Mouse (Mus musculus) heart, postnatal 0 days (tissue): ENCODE data around the gene Spaca7. TPM values are rescaled to one million over a fixed set of nuclear protein-coding genes. Genes with fewer than 3 reads are reported as not detected.
A peak's percentile ranks its signal among the peaks of the same experiment; 100 is the strongest.

ENCODE experiments used
- ATAC-seq: fragments of 200-750 bp; cut with Nextera tagmentation; 2 replicates; pipeline ENCODE4 v1.8.0; 2017; ENCODE audit warnings: low read depth, moderate number of reproducible peaks, moderate library complexity; ENCODE audit not compliant: insufficient read depth
- DNase-seq: peaks from one replicate; pipeline ENCODE4 v3.0.0-alpha.2; 2016; ENCODE audit warnings: low spot score
- H3K27ac ChIP-seq: fragments of 300-500 bp; sonication (generic); 2 replicates; pipeline ENCODE4 v1.5.1; 2014; ENCODE audit warnings: low read depth, mild to moderate bottlenecking
- H3K27me3 ChIP-seq: fragments of 300-500 bp; sonication (generic); 2 replicates; pipeline ENCODE4 v1.6.1; 2014; ENCODE audit warnings: low read length, mixed read lengths; ENCODE audit not compliant: control insufficient read depth, insufficient read depth
- H3K36me3 ChIP-seq: fragments of 300-500 bp; sonication (generic); replicated peaks from 2 replicates; pipeline ENCODE4 v1.6.1; 2014; ENCODE audit warnings: low read length, mixed read lengths; ENCODE audit not compliant: control insufficient read depth, insufficient read depth
- H3K4me1 ChIP-seq: fragments of 300-500 bp; sonication (generic); 2 replicates; pipeline ENCODE4 v1.6.1; 2014; ENCODE audit warnings: antibody characterized with exemption; ENCODE audit not compliant: control insufficient read depth, insufficient read depth
- H3K4me2 ChIP-seq: fragments of 300-500 bp; sonication (generic); 2 replicates; pipeline ENCODE4 v1.6.1; 2014; ENCODE audit warnings: low read depth, mild to moderate bottlenecking, low read length, moderate library complexity
- H3K4me3 ChIP-seq: fragments of 300-500 bp; sonication (generic); 2 replicates; pipeline ENCODE4 v1.5.1; 2014; ENCODE audit warnings: low read depth, low read length
- H3K9ac ChIP-seq: fragments of 300-500 bp; sonication (generic); replicated peaks from 2 replicates; pipeline ENCODE4 v1.6.1; 2014; ENCODE audit warnings: low read depth, low read length, mixed read lengths
- H3K9me3 ChIP-seq: fragments of 300-500 bp; sonication (generic); replicated peaks from 2 replicates; pipeline ENCODE4 v1.6.1; 2016; ENCODE audit warnings: low read length; ENCODE audit not compliant: control insufficient read depth
- CTCF ChIP-seq: IDR thresholded peaks from 2 replicates; pipeline ENCODE4 v1.5.1; 2016; ENCODE audit warnings: antibody characterized with exemption, control low read depth, low read depth
- EP300 ChIP-seq: IDR thresholded peaks from 2 replicates; pipeline ENCODE4 v1.6.1; 2016; ENCODE audit warnings: antibody characterized with exemption, low read depth
- WGBS: fragments of 180-500 bp; shearing (Covaris S2); extraction: QIAGEN DNeasy Blood & Tissue Kit; methylation state at CpG from one replicate; pipeline ENCODE4 v1.1.7; 2014; 5-methylcytosine and 5-hydroxymethylcytosine counted together
- polyA plus RNA-seq: library from polyadenylated mRNA; unstranded; fragments of >200 nt; fragmentation: Nextera tagmentation; extraction: Ambion mirVana; gene quantifications from 2 replicates; pipeline ENCODE4 v1.2.1, GENCODE M21; 2015
- total RNA-seq: library from RNA; depleted of rRNA; stranded (reverse); fragments of >200 nt; gene quantifications from 2 replicates; pipeline ENCODE4 v1.2.3, GENCODE M21; 2014; ENCODE audit warnings: low replicate concordance

Spaca7 gene
- total and polyA plus RNA-seq, 2 experiments from 2014 or later: not detected

DNA sequence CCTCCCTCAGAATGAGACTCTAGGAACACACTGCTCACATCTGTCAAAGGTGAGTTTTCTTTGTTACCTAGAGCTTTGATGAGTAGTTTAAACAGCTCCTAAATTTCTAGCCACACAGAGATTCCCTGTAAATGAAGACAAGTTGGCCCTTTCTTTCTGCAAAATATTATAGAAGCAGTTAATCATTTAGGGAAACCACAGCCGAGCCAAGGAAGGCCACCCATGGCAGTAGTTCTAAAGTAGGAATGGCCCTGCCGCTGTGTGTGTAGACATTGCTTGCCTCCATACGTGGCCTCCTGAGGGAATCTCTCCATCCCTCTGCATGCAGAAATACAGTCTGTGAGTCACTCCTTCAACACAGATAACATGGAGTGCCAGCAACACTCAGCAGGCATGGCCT is 14.0 kb upstream of the Spaca7 start:
- Histone ChIP-seq H3K4me2 (no peak overlapping the region), H3K36me3 (no peaks in the 10 kb centered on the region), H3K4me1 (no peaks in the 10 kb centered on the region), H3K27ac (no peak overlapping the region), H3K9me3 (no peaks in the 10 kb centered on the region), H3K27me3 (peaks cover 49% of the 10 kb centered on the region), H3K4me3 (no peak overlapping the region), H3K9ac (no peak overlapping the region)
- ATAC-seq: no peak
- TF ChIP-seq EP300: no peak
- TF ChIP-seq CTCF: no peak
- no peak for DNase-seq
- WGBS: 70% methylated on average over 3 of the region's 3 CpGs

- no peak overlapping the region for H3K27ac ChIP-seq
- ATAC-seq: no peak
- no peak overlapping the region for H3K9ac ChIP-seq
- H3K9me3 ChIP-seq: no peaks in the 10 kb centered on the region
- peak; percentile 37 for DNase-seq
- WGBS: 19% methylated on average over 11 of the region's 11 CpGs
- peaks cover 49% of the 10 kb centered on the region for H3K27me3 ChIP-seq
- H3K4me2 ChIP-seq: no peak overlapping the region
- TF ChIP-seq CTCF (peak; percentile 81), EP300 (no peak)
- no peak overlapping the region for H3K4me3 ChIP-seq
- no peaks in the 10 kb centered on the region for H3K4me1 ChIP-seq
- H3K36me3 ChIP-seq: no peaks in the 10 kb centered on the region
Observed at GRCm38 (mm10) chr8:12561403-12561960, 11.3 kb upstream of the Spaca7 start.

GRCm38 (mm10) chr8:12564307-12564706 is 8.5 kb upstream of the Spaca7 start:
- 4% methylated on average over 4 of the region's 4 CpGs for WGBS
- Histone ChIP-seq H3K36me3 (no peaks in the 10 kb centered on the region), H3K27ac (no peak overlapping the region), H3K4me2 (no peak overlapping the region), H3K4me3 (no peak overlapping the region), H3K27me3 (peaks cover 34% of the 10 kb centered on the region), H3K9me3 (no peaks in the 10 kb centered on the region), H3K4me1 (no peaks in the 10 kb centered on the region), H3K9ac (no peak overlapping the region)
- DNase-seq: peak; percentile 43
- TF ChIP-seq EP300 (no peak), CTCF (peak; percentile 85)
- ATAC-seq: no peak

DNA sequence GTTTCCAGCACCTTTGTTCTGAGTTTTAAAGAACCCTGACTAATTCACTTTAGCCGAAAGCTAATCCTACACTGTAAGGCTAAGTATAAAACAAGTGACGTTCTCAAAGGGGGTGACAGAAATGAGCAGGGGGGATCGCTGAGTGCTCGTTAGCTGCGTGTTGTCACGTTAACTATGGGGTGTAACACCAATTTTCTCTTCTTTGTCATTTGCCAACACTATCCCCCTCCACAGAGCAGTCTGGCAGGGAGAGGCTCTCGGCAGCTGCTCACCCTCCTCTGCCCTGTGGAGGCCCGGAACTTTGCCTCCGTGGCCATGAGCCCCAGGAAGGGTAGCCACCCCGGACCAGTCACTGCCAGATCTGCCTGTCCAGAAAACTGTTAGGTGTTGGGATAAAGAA is 7.3 kb upstream of the Spaca7 start:
- H3K9ac ChIP-seq: no peak overlapping the region
- H3K27ac ChIP-seq: no peak overlapping the region
- ATAC-seq: no peak
- no peaks in the 10 kb centered on the region for H3K9me3 ChIP-seq
- no peaks in the 10 kb centered on the region for H3K4me1 ChIP-seq
- 63% methylated on average over 10 of the region's 10 CpGs for WGBS
- no peak overlapping the region for H3K4me2 ChIP-seq
- DNase-seq: no peak
- H3K27me3 ChIP-seq: peaks cover 30% of the 10 kb centered on the region
- no peak overlapping the region for H3K4me3 ChIP-seq
- no peak for TF ChIP-seq CTCF
- TF ChIP-seq EP300: no peak
- no peaks in the 10 kb centered on the region for H3K36me3 ChIP-seq

DNA sequence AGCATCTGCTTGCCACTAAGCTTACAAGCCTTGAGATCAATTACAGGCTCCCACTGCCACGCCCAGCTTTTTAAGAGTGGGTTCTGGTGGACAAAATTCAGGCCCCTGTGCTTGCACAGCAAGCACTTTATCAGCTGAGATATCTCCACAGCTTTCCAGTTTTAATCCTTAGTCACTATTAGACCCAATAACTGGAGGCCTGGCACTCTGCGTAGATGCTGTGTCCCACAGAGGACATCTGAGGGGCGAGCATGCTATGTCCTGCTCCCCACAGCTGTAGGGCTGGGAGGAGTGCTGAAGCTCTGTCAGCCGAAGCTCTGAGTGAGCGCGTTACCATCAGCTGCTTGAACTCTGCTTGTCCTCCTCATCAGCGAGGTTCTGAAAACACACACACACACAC is 6.3 kb upstream of the Spaca7 start:
- H3K9ac ChIP-seq: no peak overlapping the region

GRCm38 (mm10) chr8:12576003-12576402 is 3.2 kb downstream of the Spaca7 start:
- WGBS: 54% methylated on average over 5 of the region's 5 CpGs
- Histone ChIP-seq H3K9ac (no peak overlapping the region), H3K27me3 (peaks cover 15% of the 10 kb centered on the region; the same call in 1 of the 2 replicates), H3K9me3 (no peaks in the 10 kb centered on the region), H3K36me3 (no peaks in the 10 kb centered on the region), H3K4me2 (no peak overlapping the region), H3K4me3 (no peak overlapping the region), H3K4me1 (no peaks in the 10 kb centered on the region), H3K27ac (no peak overlapping the region)
- ATAC-seq (no peak), DNase-seq (no peak)
- TF ChIP-seq CTCF: no peak
- TF ChIP-seq EP300: no peak

More for the DNA sequence above, 6.3 kb upstream of the Spaca7 start:
- WGBS: 49% methylated on average over 7 of the region's 7 CpGs
- Histone ChIP-seq H3K4me1 (no peaks in the 10 kb centered on the region), H3K4me3 (no peak overlapping the region), H3K9me3 (no peaks in the 10 kb centered on the region), H3K27me3 (peaks cover 29% of the 10 kb centered on the region), H3K36me3 (no peaks in the 10 kb centered on the region), H3K4me2 (no peak overlapping the region), H3K27ac (no peak overlapping the region)
- ATAC-seq (no peak), DNase-seq (no peak)
- TF ChIP-seq EP300 (no peak), CTCF (no peak)
